Mouse (Mus musculus): ENCODE data around the gene P4hb. TPM values are rescaled to one million over a fixed set of nuclear protein-coding genes. Genes with fewer than 3 reads are reported as not detected.
A peak's percentile ranks its signal among the peaks of the same experiment; 100 is the strongest.

P4hb gene
- total RNA-seq, 1 experiment: 904 TPM

DNA sequence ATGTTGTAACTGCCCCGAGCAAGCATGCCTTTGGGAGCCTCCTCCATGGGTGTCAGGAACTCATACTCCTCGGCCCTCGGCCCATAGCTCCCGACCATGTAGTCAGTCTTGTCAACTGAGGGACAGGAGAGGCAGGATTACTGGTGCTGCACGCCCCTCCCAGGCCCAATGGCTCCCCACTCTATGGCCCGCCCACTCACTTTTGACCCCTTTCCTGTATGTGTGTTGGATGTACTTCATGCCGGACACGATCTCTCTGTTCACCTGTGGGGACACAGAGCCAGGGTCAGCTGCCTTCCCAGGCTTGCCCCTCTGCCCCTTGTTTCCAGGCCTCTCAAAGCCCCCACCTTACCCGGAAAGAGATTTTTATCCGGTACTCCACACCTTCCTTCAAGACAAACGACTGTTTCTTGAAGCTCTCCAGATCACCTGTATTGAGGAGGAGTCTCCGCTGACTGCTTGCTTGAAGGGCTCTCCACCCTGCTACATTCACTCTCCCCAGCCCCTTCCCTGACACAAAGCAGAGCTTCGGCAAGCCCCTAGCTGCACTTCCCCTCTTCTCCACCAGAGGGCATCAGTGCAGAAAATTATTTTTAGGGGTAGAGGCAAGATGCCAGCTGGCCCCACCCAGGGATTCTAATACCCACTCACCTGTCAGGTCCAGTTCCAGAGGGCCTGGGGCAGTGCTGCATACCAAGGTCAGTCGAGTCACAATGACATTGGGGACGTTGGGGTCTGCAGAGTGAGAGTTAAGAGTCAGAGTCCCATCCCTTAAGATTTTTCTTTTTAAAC lies 6.5 kb upstream of the P4hb start:
- Histone ChIP-seq H3K4me1 (ENCODE audit: control insufficient read depth in 2 of 2, insufficient read depth in 2 of 2, low read length in 2 of 2, poor library complexity in 1 of 2) (peaks cover 3 to 21% of the 10 kb centered on the region in 2 experiments), H3K9me3 (ENCODE audit: control insufficient read depth, insufficient read depth, low read depth, low read length) (no peaks in the 10 kb centered on the region), H3K36me3 (ENCODE audit: control insufficient read depth, insufficient read depth, low read length, poor library complexity, severe bottlenecking) (peaks cover 28% of the 10 kb centered on the region), H3K4me3 (ENCODE audit: insufficient read depth in 1 of 2, low read depth in 1 of 2, low read length in 2 of 2, poor library complexity in 1 of 2, severe bottlenecking in 1 of 2) (peak overlapping the region; percentile 88 to 89; a peak in 3 of 4 replicates), H3K9ac (ENCODE audit: insufficient read depth, low read depth, low read length, poor library complexity, severe bottlenecking) (peak overlapping the region; percentile 8; the same call in 1 of the 2 replicates), H3K27ac (ENCODE audit: insufficient read depth, low read depth, low read length, poor library complexity, severe bottlenecking) (peak overlapping the region; percentile 15)
- TF ChIP-seq ZC3H11A (IDR thresholded peaks at IDR 0.05; ENCODE audit: borderline replicate concordance, low read depth, low read length) (0 out of 2 replicates have a peak, but pooled peaks have one; percentile 12), ZNF384 (IDR thresholded peaks at IDR 0.05; ENCODE audit: low read depth, low read length) (no peak), HCFC1 (IDR thresholded peaks at IDR 0.05; ENCODE audit: borderline replicate concordance, insufficient read depth, low read length) (no peak), CHD2 (IDR thresholded peaks at IDR 0.05; ENCODE audit: low read depth, low read length) (no peak), MAFK (IDR thresholded peaks at IDR 0.05; ENCODE audit: insufficient read depth, low read depth, low read length) (no peak)
- peak; percentile 79 for DNase-seq (ENCODE audit: low read depth, low spot score)
- in situ Hi-C loops (cut with MboI; ENCODE audit: low sequenced_read_pairs in 2 of 2, unreplicated experiment in 2 of 2): no loop called here

- no peak for DNase-seq (ENCODE audit: low read depth, low spot score)
- Histone ChIP-seq H3K4me3 (ENCODE audit: insufficient read depth in 1 of 2, low read depth in 1 of 2, low read length in 2 of 2, poor library complexity in 1 of 2, severe bottlenecking in 1 of 2) (no peak overlapping the region), H3K9me3 (ENCODE audit: control insufficient read depth, insufficient read depth, low read depth, low read length) (no peaks in the 10 kb centered on the region), H3K4me1 (ENCODE audit: control insufficient read depth in 2 of 2, insufficient read depth in 2 of 2, low read length in 2 of 2, poor library complexity in 1 of 2) (peaks cover 3 to 21% of the 10 kb centered on the region in 2 experiments), H3K9ac (ENCODE audit: insufficient read depth, low read depth, low read length, poor library complexity, severe bottlenecking) (0 out of 2 replicates have a peak overlapping the region, but pooled peaks have one; percentile 8), H3K36me3 (ENCODE audit: control insufficient read depth, insufficient read depth, low read length, poor library complexity, severe bottlenecking) (peaks cover 28% of the 10 kb centered on the region), H3K27ac (ENCODE audit: insufficient read depth, low read depth, low read length, poor library complexity, severe bottlenecking) (peak overlapping the region; percentile 15; the same call in 1 of the 2 replicates)
- TF ChIP-seq MAFK (IDR thresholded peaks at IDR 0.05; ENCODE audit: insufficient read depth, low read depth, low read length): no peak
- no peak for TF ChIP-seq HCFC1 (IDR thresholded peaks at IDR 0.05; ENCODE audit: borderline replicate concordance, insufficient read depth, low read length)
- TF ChIP-seq ZC3H11A (IDR thresholded peaks at IDR 0.05; ENCODE audit: borderline replicate concordance, low read depth, low read length): no peak
- no peak for TF ChIP-seq ZNF384 (IDR thresholded peaks at IDR 0.05; ENCODE audit: low read depth, low read length)
- TF ChIP-seq CHD2 (IDR thresholded peaks at IDR 0.05; ENCODE audit: low read depth, low read length): no peak
- in situ Hi-C loops (cut with MboI; ENCODE audit: low sequenced_read_pairs in 2 of 2, unreplicated experiment in 2 of 2): no loop called here
Observed at GRCm38 (mm10) chr11:120578694-120579243, 5.7 kb upstream of the P4hb start.

DNA sequence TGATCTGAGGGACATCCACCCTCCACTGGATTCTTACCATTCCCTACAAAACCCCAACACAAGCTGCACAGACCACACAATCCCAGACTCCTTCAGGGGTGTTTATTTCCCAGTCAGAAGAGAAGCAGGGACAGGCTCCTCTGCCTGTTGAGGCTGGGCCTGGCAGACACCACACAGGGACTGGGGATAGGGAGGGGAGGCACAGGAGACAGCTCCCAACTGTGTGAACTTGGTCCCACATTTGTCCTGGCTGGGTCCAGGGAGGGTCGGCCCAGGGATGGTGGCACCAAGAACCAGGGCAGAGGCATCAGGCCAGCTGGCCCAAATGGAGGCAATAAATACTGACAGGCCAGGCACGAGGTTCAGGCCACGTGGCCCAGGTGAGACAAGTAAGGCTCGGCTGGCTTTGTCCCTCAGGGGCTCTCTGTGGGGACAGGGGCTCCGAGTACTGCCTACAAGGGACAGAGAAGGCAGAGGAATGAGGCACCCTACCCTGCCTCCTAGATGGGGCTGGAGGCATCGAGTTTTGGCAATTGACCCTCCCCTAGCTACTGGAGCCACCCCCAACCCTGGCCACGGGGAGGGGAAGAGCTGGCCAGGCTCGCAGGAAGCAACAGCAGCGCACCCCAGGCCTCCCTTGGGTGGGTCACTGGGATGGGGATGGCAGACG lies 5.1 kb upstream of the P4hb start:
- peaks cover 28% of the 10 kb centered on the region for H3K36me3 ChIP-seq (ENCODE audit: control insufficient read depth, insufficient read depth, low read length, poor library complexity, severe bottlenecking)
- H3K27ac ChIP-seq (ENCODE audit: insufficient read depth, low read depth, low read length, poor library complexity, severe bottlenecking): no peak overlapping the region; the same call in 1 of the 2 replicates
- in situ Hi-C loops (cut with MboI; ENCODE audit: low sequenced_read_pairs in 2 of 2, unreplicated experiment in 2 of 2): no loop called here
- H3K4me3 ChIP-seq (ENCODE audit: insufficient read depth in 1 of 2, low read depth in 1 of 2, low read length in 2 of 2, poor library complexity in 1 of 2, severe bottlenecking in 1 of 2): no peak overlapping the region
- H3K4me1 ChIP-seq (ENCODE audit: control insufficient read depth in 2 of 2, insufficient read depth in 2 of 2, low read length in 2 of 2, poor library complexity in 1 of 2): peaks cover 3 to 21% of the 10 kb centered on the region in 2 experiments
- DNase-seq (ENCODE audit: low read depth, low spot score): no peak
- no peak for TF ChIP-seq MAFK (IDR thresholded peaks at IDR 0.05; ENCODE audit: insufficient read depth, low read depth, low read length)
- TF ChIP-seq CHD2 (IDR thresholded peaks at IDR 0.05; ENCODE audit: low read depth, low read length): no peak
- TF ChIP-seq HCFC1 (IDR thresholded peaks at IDR 0.05; ENCODE audit: borderline replicate concordance, insufficient read depth, low read length): no peak
- TF ChIP-seq ZNF384 (IDR thresholded peaks at IDR 0.05; ENCODE audit: low read depth, low read length): no peak
- no peak for TF ChIP-seq ZC3H11A (IDR thresholded peaks at IDR 0.05; ENCODE audit: borderline replicate concordance, low read depth, low read length)
- no peaks in the 10 kb centered on the region for H3K9me3 ChIP-seq (ENCODE audit: control insufficient read depth, insufficient read depth, low read depth, low read length)
- no peak overlapping the region for H3K9ac ChIP-seq (ENCODE audit: insufficient read depth, low read depth, low read length, poor library complexity, severe bottlenecking)

- TF ChIP-seq ZC3H11A (IDR thresholded peaks at IDR 0.05; ENCODE audit: borderline replicate concordance, low read depth, low read length): 0 out of 2 replicates have a peak, but pooled peaks have one; percentile 3
- TF ChIP-seq MAFK (IDR thresholded peaks at IDR 0.05; ENCODE audit: insufficient read depth, low read depth, low read length): peak; percentile 73
- no peak for TF ChIP-seq HCFC1 (IDR thresholded peaks at IDR 0.05; ENCODE audit: borderline replicate concordance, insufficient read depth, low read length)
- no peak for DNase-seq (ENCODE audit: low read depth, low spot score)
- H3K4me1 ChIP-seq (ENCODE audit: control insufficient read depth in 2 of 2, insufficient read depth in 2 of 2, low read length in 2 of 2, poor library complexity in 1 of 2): peaks cover 3 to 21% of the 10 kb centered on the region in 2 experiments
- no peak overlapping the region; the same call in 1 of the 2 replicates for H3K27ac ChIP-seq (ENCODE audit: insufficient read depth, low read depth, low read length, poor library complexity, severe bottlenecking)
- no peak overlapping the region for H3K4me3 ChIP-seq (ENCODE audit: insufficient read depth in 1 of 2, low read depth in 1 of 2, low read length in 2 of 2, poor library complexity in 1 of 2, severe bottlenecking in 1 of 2)
- in situ Hi-C loops (cut with MboI; ENCODE audit: low sequenced_read_pairs in 2 of 2, unreplicated experiment in 2 of 2): no loop called here
- H3K9ac ChIP-seq (ENCODE audit: insufficient read depth, low read depth, low read length, poor library complexity, severe bottlenecking): no peak overlapping the region
- no peaks in the 10 kb centered on the region for H3K9me3 ChIP-seq (ENCODE audit: control insufficient read depth, insufficient read depth, low read depth, low read length)
- H3K36me3 ChIP-seq (ENCODE audit: control insufficient read depth, insufficient read depth, low read length, poor library complexity, severe bottlenecking): peaks cover 28% of the 10 kb centered on the region
Observed at GRCm38 (mm10) chr11:120577211-120578023, 4.4 kb upstream of the P4hb start.
